Mouse (Mus musculus) adrenal gland, postnatal 0 days (tissue): Measurements from ENCODE around the gene Exosc3. TPM values are rescaled to one million over a fixed set of nuclear protein-coding genes. Genes with fewer than 3 reads are reported as not detected.

ENCODE experiments used
- polyA plus RNA-seq: library from polyadenylated mRNA; unstranded; fragments of >200 nt; fragmentation: Nextera tagmentation; extraction: Ambion mirVana; gene quantifications from 2 replicates; pipeline ENCODE4 v1.2.1, GENCODE M21; 2015

Gene Exosc3
- polyA plus RNA-seq = 37.9 and 56.6 TPM in 2 replicates

GRCm38 (mm10) chr4:45342286-45343155, at the start of gene Exosc3:
Gene Exosc3 (minus strand): TSS chr4:45342732.

DNA sequence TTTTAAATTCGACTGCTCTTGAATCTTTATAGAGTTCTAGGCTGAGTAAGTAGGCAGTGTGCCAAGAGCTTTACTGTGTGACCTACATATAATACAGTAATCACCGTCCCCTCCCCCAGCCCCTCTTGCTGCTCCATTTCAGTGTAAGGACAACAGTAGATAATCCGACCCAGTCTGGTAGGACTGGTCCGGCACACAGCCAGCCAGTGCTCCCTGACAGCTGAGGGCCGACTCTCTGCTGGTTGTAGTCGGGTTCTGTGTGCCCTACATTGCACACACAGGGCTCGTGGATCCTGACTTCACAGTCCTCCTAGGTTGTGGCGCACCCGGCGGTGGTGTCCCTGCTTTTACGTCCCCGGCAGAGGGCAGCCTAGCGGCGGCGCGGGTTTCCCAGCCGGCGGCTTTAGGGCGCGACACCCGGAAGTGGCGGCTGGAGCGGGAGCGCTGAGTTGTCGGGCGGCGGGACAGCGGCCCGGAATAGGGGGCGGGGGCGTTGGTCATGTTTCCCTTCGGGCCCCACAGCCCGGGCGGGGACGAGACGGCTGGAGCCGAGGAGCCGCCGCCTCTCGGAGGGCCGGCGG, 773 bp downstream of the Exosc3 start, which contains the start of gene Dcaf10:
Gene Dcaf10, plus strand, starts transcription at position 433 of the 581 bp plus-strand sequence.

DNA sequence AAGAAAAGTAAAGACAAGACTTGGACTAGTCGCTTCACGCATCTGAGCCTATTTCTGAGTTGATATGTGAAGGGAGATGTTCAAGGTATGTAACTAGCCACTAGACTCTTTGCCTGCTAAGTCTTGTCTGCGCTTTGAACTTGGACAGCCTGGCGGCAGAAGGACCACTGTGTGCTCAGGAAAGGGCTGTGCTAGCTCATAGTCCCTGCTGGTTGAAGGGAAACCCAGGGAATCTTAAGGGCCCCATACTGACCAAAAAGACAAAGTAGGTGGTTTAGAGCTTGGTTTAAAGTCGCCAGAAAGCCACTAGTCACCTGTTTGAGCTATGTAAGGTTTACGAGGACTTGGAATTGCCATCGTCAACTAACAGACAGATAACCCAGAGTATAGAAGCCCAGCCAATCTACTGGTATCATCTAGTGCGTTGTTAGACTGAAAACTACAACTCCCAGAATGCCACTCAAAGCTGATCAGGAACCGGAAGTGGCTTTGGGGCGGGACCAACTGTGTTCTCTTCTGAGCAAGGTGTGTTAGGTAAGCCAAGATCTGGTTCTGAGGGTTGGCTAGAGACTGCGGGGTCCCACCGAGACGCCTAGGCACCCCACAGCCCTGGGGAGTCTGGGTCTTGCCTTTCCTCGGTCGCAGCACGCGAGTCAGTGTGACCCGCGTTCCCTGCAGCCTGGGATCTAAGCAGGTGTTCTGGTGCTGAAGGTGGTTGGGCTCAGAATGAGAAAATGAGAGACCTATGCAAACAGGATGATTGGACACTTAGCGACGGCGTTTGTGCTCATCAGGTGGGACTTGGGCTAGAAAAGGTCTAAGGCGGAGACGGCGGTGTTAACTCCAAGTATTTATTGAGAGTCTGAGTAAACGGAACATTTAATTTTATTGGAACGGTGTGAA, 45.6 kb downstream of the Exosc3 start, which contains the start of gene Trmt10b:
Gene Trmt10b, plus strand, starts transcription at position 466 of the 903 bp plus-strand sequence.

Other genes starting within 250 kb of the Exosc3 start
- 310 and 567 TPM in 2 replicates for gene Tomm5, start 234.6 kb downstream of the Exosc3 start, polyA plus RNA-seq
- gene Frmpd1, start 157.9 kb downstream of the Exosc3 start, polyA plus RNA-seq = 3.8 and 3.9 TPM in 2 replicates
- gene Trmt10b, start 45.6 kb downstream of the Exosc3 start, polyA plus RNA-seq = 17.1 and 18.2 TPM in 2 replicates
- gene Dcaf10, start 631 bp downstream of the Exosc3 start, polyA plus RNA-seq = 12.9 and 13.0 TPM in 2 replicates
- gene Slc25a51, start 66.0 kb upstream of the Exosc3 start, polyA plus RNA-seq = 50.8 and 66.3 TPM in 2 replicates
- gene Shb, start 189.7 kb upstream of the Exosc3 start, polyA plus RNA-seq = 6.0 and 10.5 TPM in 2 replicates